Mouse (Mus musculus): Measurements from ENCODE around the gene Casp7.

Casp7 gene

DNA sequence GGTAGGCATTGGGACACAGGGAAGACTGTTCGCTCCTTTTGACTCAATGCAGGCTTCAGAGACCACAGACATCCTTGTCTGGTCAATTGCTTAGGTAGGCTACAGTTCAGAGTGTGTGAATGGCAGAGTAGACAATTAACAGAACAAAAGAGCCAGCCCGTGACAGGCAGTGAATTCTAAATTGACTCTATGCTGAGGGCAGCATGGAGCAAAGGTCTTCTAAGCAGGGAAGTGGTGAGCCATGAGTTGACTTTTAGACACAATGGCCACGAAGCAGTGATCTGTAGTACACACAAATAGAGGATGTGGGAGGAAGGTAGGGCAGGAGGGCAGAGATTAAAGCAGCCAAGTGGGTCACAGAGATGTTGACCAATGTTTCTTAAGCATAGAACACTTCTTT is 80.9 kb downstream of the Casp7 start:
- ChIA-PET CTCF (no interaction called here), POLR2A (no interaction called here)

GRCm38 (mm10) chr19:56484630-56485375 is 87.9 kb downstream of the Casp7 start:
- POLR2A ChIA-PET = interaction anchor here in 2 of 4 experiments (0.6 to 1.4 kb wide), 2 partner anchors 10 to 443 kb away, joined by 3 to 4 read pairs; no protein-coding TSS in a partner anchor
- CTCF ChIA-PET = no interaction called here

- ChIA-PET POLR2A (interaction anchor here in 2 of 4 experiments (0.8 to 1.4 kb wide), 2 partner anchors 10 to 134 kb away, joined by 3 to 4 read pairs; no protein-coding TSS in a partner anchor), CTCF (interaction anchor here in 1 of 4 experiments (0.6 kb wide), 1 partner anchor 385 kb away, joined by 4 read pairs; no protein-coding TSS in a partner anchor)
These were observed 88.7 kb downstream of the Casp7 start for GRCm38 (mm10) chr19:56485376-56486271.

DNA sequence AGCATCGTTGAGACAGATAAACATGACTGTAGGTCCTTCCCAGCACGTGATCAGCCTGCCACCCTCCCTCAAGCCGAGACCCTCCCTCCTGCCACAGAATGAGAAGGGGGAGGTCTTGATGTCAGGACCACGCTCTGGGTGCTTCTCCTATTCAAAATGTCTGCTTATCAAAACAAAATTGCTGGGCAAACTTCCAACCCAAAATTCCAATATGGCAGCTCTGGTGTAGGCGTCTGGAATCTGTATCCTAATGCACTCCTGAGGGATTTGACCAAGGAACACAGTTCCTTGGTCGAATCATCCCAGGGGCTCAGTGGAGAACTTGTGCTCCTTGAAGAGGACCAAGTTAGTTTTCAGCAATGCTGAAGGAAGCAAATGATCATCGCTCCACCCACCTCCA is 90.0 kb downstream of the Casp7 start:
- ChIA-PET POLR2A (no interaction called here), CTCF (no interaction called here)

GRCm38 (mm10) chr19:56487339-56487738 is 90.4 kb downstream of the Casp7 start:
- POLR2A ChIA-PET = interaction anchor here in 1 of 4 experiments (0.6 kb wide), 1 partner anchor 1182 kb away, joined by 3 read pairs; no protein-coding TSS in a partner anchor
- CTCF ChIA-PET = no interaction called here

DNA sequence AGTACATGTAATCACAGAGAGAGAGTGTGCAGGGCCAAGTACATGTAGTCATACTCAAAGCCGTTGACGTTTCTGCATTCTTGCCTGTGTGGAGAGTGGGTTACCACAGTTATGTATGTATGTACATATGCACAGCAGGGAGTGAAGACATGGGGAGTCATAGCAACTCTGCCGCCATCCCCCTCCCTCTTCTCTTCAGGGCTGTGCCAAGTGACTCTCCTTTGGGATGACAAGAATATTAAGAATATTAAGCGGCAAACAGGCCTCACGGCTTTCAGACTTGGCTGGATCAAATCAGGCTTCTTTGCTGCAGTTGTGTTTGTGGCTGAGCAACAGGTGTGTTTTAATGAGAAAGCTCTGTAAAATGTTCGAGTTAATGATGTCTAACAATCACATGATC is 92.7 kb downstream of the Casp7 start:
- ChIA-PET POLR2A (no interaction called here), CTCF (no interaction called here)
